Mouse (Mus musculus): ENCODE measurements around the gene Sparc.

Sparc gene

DNA sequence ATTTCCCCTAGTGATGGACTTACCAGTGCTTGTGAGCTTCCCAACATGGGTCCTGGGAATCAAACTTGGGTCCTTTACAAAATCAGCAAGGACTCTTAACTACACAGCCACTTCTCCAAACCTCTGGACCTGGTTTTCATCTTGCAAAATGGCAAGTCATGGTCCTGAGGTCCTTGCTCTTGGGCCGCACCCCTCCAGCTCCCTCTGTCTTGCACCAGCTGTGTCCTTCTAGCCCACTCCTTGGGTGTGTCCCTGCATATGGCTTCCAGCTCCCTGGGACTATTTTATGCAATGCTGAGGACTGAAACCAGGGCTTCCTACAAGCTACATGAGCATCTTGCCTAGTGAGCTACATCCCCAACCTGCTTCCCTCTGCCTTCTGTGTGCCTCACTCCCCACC lies at the start of gene Sparc:
Gene Sparc, minus strand, starts transcription at position 206 of the 400 bp plus-strand sequence.
- no peak for DNase-seq

GRCm38 (mm10) chr11:55471467-55471866 lies 48.5 kb upstream of the Sparc start:
- no peak for DNase-seq

DNA sequence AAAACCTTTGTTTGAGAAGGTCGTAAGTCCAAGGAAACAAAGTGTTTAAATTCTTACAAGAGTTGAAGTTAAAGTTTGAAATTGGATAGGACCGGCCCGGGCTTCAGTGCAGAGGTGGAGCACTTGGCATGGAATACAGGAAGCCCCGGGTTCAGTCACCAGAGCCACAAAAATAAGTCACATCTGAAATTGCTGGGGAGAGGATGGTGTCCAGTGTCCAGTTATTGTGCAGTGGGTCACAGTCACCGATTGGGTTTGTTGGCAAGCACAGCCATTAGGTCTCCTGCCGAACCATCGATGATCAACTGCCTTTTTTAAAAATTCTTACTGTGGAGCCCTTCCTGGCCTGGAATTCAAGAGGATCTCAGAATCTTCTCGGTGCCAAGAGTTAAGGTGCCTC lies 47.8 kb upstream of the Sparc start:
- DNase-seq: no peak

- DNase-seq: no peak
Observed at GRCm38 (mm10) chr11:55469923-55470691, 47.1 kb upstream of the Sparc start.

DNA sequence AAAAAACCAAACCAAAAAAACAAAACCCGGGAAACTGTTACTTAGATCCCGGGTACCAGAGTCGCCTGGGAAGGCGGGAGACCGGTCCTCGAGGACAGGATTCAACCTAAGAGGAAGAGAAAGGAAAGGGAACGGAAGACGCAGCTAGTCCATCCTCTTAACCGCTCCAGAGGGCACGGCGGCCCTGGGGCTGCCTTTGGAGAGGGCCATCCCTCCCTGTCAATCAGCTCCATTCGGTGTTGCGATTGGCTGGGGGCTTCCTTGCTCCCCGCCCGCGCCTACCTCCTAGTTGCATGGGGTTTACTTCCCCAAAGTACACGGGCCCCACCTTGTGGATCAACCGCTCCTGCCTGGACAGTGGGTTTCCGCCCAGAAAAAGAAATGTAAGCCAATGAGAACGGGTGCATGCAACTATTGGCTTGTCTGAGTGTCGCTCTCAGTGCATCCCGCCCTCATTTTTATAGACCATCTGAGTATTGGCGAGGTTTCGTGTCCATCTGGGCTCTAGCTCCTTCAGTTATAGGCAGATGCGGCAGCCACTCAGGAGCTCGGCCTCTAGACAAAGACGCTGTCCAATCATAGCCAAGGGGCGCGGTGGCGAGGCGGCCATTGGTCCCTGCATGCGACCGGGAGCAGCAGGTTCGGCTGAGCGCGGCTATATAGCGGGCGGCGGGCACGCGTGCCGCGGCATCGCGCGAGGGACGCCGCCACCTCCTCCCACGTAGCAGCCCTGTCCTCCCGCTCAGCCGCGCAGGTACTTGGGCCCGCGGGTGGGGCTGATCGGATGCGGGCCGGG lies 46.3 kb upstream of the Sparc start, which contains the start of gene G3bp1:
Gene G3bp1, plus strand, starts transcription at position 638 of the 796 bp plus-strand sequence.
- peak; percentile 100 for DNase-seq

DNA sequence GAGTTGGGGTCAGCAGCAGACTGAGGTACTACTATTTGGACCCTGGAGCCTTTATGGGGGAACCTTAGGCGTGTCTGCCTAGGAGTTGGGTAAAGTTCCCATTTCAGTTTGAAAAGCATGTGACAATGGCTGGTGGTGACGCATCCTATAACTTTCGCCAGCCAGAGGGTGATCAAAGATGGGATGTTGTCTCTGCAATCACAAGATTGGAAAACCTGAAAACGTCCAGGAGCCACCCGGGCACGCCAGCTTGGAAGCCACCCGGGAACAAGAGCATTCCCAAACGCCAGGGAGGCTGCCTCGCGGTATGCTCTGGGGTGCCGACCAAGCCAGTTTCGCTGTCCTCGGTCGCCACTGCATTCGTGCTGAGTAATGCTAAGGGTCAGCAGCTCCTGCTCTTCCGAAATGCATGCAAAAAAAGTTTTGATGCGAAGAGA lies 45.6 kb upstream of the Sparc start:
- no peak for DNase-seq

DNA sequence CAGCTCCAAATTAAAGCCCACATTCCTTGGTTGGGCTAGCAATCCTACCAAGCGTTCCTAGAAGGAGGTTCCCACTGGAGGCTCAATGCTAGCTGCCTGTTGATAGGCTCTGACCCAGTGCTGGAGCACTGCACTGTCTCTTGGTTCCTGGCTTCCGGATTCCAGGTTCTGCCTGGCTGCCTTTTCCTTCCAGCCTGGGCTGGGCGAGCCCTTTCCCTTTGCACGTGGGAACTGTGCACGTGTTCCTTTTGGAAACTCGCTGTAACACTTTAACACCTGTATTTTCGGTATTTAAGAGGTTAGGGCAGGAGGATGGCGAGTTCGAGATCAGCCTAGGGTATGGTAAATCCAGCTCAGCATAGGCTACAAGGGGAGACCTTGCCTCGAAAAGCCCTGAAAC lies 45.0 kb upstream of the Sparc start:
- DNase-seq: no peak

- no peak for DNase-seq
Observed at GRCm38 (mm10) chr11:55465177-55465576, 42.2 kb upstream of the Sparc start.

DNA sequence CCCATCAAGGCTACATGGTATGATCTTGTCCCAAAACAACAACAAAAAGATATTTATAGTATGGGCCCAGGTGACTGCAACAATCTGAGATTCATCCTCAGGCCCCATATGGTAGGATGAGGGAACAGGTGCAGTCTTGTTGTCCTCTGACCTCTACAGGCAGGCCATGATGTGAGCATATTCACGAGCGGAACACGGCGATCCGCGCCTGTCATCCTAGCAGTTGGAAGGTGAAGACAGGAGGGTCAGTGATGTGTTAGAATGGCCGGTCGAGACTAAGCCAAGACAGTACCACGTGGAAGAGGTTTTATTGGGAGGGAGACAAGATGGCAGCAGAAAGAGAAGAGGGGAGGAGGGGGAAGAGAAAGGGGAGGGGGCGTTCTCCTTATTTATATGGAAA lies 41.7 kb upstream of the Sparc start:
- DNase-seq: no peak

- no peak for DNase-seq
Observed at GRCm38 (mm10) chr11:55462149-55462548, 39.2 kb upstream of the Sparc start.

GRCm38 (mm10) chr11:55461019-55461645 lies 38.1 kb upstream of the Sparc start, which contains the start of gene Atox1:
Gene Atox1, minus strand, starts transcription at chr11:55461239.
- peak; percentile 97 for DNase-seq

- DNase-seq: no peak
Observed at GRCm38 (mm10) chr11:55460559-55461018, 37.6 kb upstream of the Sparc start.

GRCm38 (mm10) chr11:55459850-55460558 lies 37.0 kb upstream of the Sparc start:
- no peak for DNase-seq

GRCm38 (mm10) chr11:55458501-55458900 lies 35.5 kb upstream of the Sparc start:
- DNase-seq: no peak

GRCm38 (mm10) chr11:55455166-55455565 lies 32.2 kb upstream of the Sparc start:
- no peak for DNase-seq

GRCm38 (mm10) chr11:55453640-55454039 lies 30.7 kb upstream of the Sparc start:
- DNase-seq: no peak

- DNase-seq: no peak
Observed at GRCm38 (mm10) chr11:55450311-55450710, 27.3 kb upstream of the Sparc start.

- DNase-seq: no peak
Observed at GRCm38 (mm10) chr11:55449531-55449930, 26.5 kb upstream of the Sparc start.

GRCm38 (mm10) chr11:55446579-55446978 lies 23.6 kb upstream of the Sparc start:
- DNase-seq: peak; percentile 88

GRCm38 (mm10) chr11:55444772-55445171 lies 21.8 kb upstream of the Sparc start:
- DNase-seq: peak; percentile 89

DNA sequence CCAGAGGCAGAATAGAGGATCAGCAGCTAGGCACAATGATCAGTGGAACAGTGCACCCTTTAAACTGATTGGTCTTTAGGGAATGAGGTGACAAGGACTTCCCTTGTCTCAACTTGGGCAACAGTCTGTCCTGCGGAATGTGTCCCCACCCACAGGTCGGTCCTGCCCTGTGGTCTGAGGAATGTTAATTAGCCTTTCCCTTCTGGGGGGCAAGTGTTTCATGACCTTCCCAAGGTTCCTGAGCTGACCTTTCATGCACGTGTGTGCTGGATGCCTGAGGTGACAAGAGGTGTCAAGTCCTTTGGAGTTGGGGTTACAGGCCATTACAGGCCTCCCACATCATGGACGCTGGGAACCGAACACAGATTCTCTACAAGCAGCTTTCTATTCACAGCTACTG lies 16.7 kb upstream of the Sparc start:
- no peak for DNase-seq

DNA sequence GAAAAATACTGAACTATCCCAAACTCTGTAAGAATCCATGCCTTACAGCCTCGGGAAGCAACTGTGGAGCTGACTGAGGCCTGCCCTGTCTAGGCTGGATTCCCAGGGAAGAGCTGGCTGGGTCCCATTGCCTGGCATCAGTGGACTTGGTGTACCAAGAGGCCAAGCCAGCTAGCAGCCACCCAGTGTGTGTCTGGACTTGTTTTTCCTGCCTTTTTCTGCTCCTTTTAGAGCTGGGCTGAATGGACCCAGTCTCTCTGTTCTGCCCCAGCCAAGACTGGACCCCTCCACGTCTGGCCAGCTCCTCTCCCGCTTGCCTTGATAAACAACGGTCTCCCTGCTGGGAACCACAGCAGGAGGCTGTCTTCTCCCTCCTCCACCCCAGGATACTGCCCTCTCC lies 15.0 kb upstream of the Sparc start:
- DNase-seq: no peak

GRCm38 (mm10) chr11:55436089-55436488 lies 13.1 kb upstream of the Sparc start:
- DNase-seq: no peak
